Mouse (Mus musculus) regulatory T cell (primary cell): ENCODE results near the gene Mmrn1.

Experiments
- in situ Hi-C: fragments of 300-600 bp; cut with MboI, MseI; formaldehyde crosslinking; loops from one replicate; pipeline ENCODE4 v1.15.1; 2025; ENCODE audit warnings: high pct_unique_total_duplicates

Gene Mmrn1

GRCm38 (mm10) chr6:60993386-60994108 lies 68.8 kb downstream of the Mmrn1 start:
- in situ Hi-C loops = no loop called here

- in situ Hi-C loops = no loop called here
These were observed 69.3 kb downstream of the Mmrn1 start for GRCm38 (mm10) chr6:60994114-60994513.

DNA sequence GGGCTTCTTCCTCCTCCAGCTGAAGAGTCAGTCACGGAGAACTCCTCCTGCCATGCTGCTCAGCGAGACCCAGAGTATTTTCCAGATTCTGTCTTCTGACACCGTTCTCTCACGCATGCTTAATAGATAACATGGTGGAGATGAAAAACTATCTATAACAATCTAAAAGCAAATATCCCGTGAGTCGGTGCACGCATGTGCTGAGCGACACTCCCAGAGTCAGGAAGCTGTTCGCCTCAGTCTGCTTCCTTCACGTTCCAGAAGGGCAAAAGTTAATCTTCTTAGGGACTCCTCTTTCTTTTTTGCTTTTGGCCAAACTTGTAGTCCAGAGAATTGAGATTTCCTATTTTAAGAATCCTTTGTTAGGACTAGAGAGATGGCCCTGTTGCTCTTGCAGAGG lies 69.7 kb downstream of the Mmrn1 start:
- in situ Hi-C loops = no loop called here

DNA sequence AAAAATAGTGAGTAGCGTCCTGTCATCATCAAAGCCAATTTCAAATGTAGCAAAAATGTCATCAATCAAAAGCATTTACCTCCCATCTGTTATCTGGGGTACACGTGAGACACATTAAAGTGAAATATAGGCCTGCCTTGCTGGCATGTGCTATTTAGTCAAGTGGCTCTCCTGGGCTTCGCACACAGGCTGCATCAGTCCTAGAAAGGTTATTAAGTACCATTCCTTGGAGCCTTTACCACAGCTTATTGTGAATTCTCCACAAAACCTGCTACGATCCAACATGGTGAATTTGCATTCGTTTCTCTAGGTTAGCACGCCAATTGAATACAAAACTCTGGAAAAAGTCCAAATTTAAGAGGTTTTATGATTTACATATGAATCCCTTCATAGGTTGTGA lies 70.8 kb downstream of the Mmrn1 start:
- in situ Hi-C loops = no loop called here

DNA sequence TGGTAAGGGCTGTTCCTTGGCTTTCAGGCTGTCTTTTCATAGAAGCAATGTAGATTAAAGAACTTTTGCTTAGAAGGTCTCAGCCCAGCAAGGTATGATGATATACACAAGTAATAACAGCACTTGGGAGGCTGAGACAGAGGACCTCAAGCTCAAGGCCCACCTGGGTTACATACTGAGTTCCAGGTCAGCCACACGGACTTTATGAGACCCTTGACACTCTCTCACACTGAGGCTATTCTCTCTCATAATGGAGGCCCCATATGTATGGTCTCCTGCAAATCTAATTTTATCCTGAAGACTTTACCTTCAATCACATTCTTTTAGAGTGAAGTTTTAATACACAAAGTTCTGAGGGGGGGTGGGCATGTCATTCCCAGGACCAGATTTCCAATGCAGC lies 71.6 kb downstream of the Mmrn1 start:
- in situ Hi-C loops = no loop called here

DNA sequence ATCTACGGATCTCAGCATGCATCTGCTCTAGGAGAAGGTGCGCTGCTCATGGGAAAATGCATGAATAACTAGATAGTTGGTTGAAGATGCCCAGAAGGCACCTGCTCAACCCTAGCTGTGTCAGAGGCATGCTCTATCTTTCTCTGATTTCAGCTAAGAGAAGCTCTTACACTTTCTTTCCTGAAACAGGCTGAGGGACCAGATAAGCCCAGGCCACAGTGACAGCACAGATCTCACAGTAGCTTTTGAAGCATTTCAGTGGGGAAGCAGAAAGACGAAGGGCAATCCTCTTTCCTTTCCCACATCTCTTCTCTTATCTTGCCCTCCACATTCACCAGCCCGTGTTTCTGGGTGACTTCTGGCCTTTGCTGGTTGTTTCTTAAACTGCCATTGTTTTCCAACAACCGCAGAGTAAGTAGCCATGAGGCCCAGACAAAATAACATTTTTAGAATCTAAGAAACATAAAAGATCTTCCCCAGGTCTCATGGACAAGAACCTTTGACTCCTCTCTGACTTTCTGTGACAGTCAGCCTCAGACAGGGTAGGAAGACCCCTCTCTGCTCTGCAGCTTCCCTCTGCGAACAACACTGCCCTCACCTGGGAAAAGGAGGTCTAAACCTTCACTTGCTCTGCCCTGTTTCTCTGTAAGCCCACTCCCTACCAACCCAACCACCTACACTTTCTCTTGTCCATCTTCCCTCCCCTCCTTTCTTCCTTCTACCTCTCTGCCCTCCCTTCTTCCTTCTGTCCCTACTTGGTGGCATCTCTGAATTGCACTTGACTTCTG lies 76.4 kb downstream of the Mmrn1 start:
- in situ Hi-C loops = no loop called here

DNA sequence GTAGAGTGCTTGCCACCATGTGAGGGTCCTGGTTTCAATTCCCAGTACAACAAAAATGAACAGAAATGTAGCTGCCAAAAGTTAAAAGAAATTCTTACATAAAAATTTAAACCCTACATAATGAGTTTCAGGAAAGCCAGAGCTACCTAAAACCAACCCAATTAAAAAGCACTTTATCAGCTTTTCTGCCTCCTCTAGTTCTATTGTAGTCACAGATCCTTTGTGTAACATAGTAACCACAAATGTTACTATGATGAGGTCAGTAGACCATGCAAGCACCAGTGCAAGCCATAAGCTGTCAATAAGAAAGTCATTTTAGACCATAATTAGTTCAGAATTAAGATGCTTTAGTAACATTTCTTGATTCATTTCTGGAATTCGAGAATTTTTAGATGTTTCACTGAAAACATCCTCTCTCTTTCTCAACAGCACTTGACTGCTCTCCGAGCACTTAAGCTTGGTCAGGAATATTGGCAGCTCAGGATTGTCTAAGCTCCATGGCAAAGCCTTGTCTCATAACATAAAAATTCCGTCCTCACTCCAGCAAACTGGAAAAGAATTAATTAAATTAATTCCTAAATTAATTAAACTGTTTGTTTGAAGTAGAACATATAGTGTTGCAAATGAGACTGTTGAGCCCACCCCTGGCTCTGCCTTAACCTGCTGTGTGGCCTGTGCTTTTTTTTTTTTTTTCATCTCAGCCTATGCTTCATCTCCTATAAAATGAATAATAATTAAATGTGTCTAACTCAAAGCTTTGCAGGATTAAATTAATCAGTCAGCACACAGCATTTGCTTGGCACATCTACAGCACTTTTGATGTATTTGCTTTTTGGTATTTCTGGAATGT lies 79.4 kb downstream of the Mmrn1 start:
- in situ Hi-C loops = no loop called here

- in situ Hi-C loops = no loop called here
These were observed 89.0 kb downstream of the Mmrn1 start for GRCm38 (mm10) chr6:61013780-61014179.

GRCm38 (mm10) chr6:61019689-61020088 lies 94.9 kb downstream of the Mmrn1 start:
- in situ Hi-C loops = no loop called here

- in situ Hi-C loops = no loop called here
These were observed 96.2 kb downstream of the Mmrn1 start for GRCm38 (mm10) chr6:61020995-61021394.

DNA sequence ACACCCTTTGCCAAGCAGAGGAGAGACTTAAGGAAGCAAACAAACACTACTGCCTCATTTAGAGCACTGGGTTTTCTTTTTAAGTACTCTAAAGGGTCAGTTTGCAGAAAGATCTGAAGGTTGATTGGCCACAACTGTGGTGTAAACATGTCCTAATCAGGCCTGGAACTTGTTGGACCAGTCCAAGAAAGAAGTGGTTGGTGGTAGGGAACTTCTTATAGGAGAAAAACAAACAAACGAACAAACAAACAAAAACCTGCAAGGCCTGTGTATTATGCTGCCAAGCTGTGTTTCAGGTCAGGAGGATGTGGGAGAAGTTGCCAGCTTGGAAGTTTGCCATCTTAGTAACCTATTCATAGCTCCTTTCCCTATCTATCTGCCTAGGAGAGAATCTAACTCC lies 108.5 kb downstream of the Mmrn1 start:
- in situ Hi-C loops = loop anchor here (10.0 kb wide), 1 partner anchor 1072 kb away; no protein-coding TSS in a partner anchor
